Mouse (Mus musculus): ENCODE measurements around the gene Lrrk1. TPM values are rescaled to one million over a fixed set of nuclear protein-coding genes. Genes with fewer than 3 reads are reported as not detected.

Lrrk1 gene
- polyA plus RNA-seq, 1 experiment from 2014 or later: 2.7 TPM

DNA sequence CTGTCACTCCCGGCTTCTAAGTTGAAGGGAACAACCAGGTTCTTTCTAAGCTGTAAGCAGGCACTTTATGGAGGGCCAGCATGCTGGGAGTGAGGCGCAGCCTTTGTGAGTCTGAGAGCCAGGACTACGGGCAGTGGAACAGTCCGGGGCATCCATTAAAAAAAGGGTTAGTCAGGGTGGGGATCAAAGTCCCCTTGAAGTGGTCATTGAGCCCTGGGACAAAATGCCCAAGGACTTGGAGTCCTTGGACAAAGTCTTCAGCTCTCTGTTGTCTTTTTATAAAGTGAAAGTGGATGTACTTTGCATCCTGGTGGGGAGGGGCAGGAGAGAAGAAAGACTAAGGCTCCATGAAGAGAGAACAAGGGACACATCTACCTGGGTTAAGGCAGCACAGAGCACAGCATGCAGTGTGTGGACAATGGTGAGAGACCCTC lies 168.3 kb downstream of the Lrrk1 start:
- WGBS: 67% methylated on average over 4 of the region's 4 CpGs
- no peak overlapping the region for H3K9ac ChIP-seq (replicated peaks; ENCODE audit: low read depth, low read length)
- H3K4me3 ChIP-seq (replicated peaks; ENCODE audit: low read length): no peak overlapping the region
- no peak overlapping the region for H3K27ac ChIP-seq (ENCODE audit: low read length)
- H3K4me2 ChIP-seq (ENCODE audit: low read length): no peak overlapping the region
- no peaks in the 10 kb centered on the region for H3K27me3 ChIP-seq (replicated peaks; ENCODE audit: control insufficient read depth, insufficient read depth, low read length)
- no peaks in the 10 kb centered on the region for H3K9me3 ChIP-seq (ENCODE audit: control insufficient read depth, low read length)
- no peak for ATAC-seq
- no peaks in the 10 kb centered on the region for H3K36me3 ChIP-seq (ENCODE audit: control insufficient read depth, insufficient read depth)
- peaks cover 8% of the 10 kb centered on the region; the same call in 1 of the 2 replicates for H3K4me1 ChIP-seq (replicated peaks; ENCODE audit: control insufficient read depth, insufficient read depth, low read length)

DNA sequence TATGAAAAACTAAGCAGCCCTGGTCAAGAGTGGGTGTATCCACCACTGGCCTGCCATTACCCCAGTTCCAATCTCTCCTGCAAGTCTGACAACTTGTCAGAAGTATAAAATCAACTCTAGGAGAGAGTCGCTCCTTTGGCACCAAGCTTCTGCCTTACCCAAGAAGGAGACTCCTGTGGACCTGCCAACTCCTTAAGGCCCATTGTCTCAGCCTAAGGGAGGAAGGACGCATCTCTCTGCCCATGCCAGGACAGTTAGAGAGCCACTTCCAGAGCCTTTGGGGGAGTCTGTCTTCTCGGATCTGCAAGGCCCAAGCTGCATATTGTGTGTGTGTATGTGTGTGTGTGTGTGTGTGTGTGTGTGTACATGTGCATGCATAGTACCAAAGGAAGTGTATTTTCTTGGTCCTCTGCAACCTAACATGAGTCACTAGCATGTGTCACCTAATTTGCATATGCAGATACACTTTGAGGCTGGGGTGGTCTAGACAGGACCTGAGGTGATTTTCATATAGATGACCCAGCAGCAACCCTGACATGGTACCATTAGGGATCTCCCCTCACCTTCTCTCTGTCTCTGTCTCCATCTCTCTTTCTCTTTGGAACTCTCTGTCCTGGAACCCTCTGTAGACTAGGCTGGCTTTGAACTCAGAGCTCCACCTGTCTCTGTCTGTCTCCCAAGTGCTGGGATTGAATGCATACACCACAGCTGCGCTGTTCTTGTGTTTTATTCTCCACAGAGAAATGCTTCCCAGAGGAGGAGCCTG lies 168.9 kb downstream of the Lrrk1 start:
- H3K9ac ChIP-seq (replicated peaks; ENCODE audit: low read depth, low read length): no peak overlapping the region
- H3K9me3 ChIP-seq (ENCODE audit: control insufficient read depth, low read length): no peaks in the 10 kb centered on the region
- H3K27me3 ChIP-seq (replicated peaks; ENCODE audit: control insufficient read depth, insufficient read depth, low read length): no peaks in the 10 kb centered on the region
- H3K36me3 ChIP-seq (ENCODE audit: control insufficient read depth, insufficient read depth): no peaks in the 10 kb centered on the region
- H3K4me2 ChIP-seq (ENCODE audit: low read length): no peak overlapping the region
- no peak overlapping the region for H3K27ac ChIP-seq (ENCODE audit: low read length)
- H3K4me1 ChIP-seq (replicated peaks; ENCODE audit: control insufficient read depth, insufficient read depth, low read length): peaks cover 8% of the 10 kb centered on the region; the same call in 1 of the 2 replicates
- no peak for ATAC-seq
- H3K4me3 ChIP-seq (replicated peaks; ENCODE audit: low read length): no peak overlapping the region
- 75% methylated on average over 4 of the region's 4 CpGs for WGBS

DNA sequence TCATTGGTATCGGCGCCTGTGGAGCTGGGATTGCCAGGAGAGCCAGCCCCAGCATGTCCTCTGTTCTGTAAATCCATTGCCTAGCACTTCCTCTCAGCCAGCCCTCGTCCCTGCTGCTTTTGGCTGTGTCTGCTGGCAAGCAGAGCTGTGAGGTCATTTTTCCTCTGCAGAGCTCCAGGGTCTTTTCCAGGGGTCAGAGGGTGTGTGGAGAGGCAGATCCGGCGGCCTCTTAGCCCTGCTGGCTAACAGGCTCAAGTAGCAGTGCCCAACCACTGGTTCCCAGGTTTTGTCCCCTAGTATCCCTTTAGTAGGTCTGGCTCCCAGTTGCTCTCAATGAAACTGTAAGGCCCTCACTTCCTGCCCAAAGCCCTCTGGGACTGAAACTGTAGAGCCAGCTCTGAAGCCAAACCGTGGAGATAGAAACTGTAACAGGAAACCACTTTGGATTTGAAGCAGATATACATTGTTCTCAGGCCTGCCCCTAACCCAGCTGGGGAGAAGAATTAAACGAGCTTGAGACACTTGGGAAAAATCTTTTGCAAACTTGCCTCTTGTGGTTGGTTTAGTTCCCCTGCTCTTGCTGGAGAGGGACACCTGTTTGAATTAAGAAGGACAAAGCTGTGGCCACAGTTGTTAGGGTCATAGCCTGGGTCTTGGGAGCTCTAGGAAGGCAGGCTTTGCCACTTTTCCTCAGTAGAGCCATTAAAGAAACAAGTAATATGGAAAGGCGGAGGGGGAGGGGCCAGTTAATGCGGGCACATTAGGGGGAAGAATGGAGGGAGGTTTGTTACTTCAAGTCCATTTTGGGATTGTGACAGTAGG lies 169.7 kb downstream of the Lrrk1 start:
- H3K4me1 ChIP-seq (replicated peaks; ENCODE audit: control insufficient read depth, insufficient read depth, low read length): peaks cover 8% of the 10 kb centered on the region; the same call in 1 of the 2 replicates
- H3K4me3 ChIP-seq (replicated peaks; ENCODE audit: low read length): no peak overlapping the region
- no peaks in the 10 kb centered on the region for H3K9me3 ChIP-seq (ENCODE audit: control insufficient read depth, low read length)
- 27% methylated on average over 9 of the region's 9 CpGs for WGBS
- H3K36me3 ChIP-seq (ENCODE audit: control insufficient read depth, insufficient read depth): no peaks in the 10 kb centered on the region
- ATAC-seq: peak; percentile 45; the same call in 1 of the 2 replicates
- no peaks in the 10 kb centered on the region for H3K27me3 ChIP-seq (replicated peaks; ENCODE audit: control insufficient read depth, insufficient read depth, low read length)
- no peak overlapping the region for H3K9ac ChIP-seq (replicated peaks; ENCODE audit: low read depth, low read length)
- H3K27ac ChIP-seq (ENCODE audit: low read length): no peak overlapping the region
- no peak overlapping the region for H3K4me2 ChIP-seq (ENCODE audit: low read length)

DNA sequence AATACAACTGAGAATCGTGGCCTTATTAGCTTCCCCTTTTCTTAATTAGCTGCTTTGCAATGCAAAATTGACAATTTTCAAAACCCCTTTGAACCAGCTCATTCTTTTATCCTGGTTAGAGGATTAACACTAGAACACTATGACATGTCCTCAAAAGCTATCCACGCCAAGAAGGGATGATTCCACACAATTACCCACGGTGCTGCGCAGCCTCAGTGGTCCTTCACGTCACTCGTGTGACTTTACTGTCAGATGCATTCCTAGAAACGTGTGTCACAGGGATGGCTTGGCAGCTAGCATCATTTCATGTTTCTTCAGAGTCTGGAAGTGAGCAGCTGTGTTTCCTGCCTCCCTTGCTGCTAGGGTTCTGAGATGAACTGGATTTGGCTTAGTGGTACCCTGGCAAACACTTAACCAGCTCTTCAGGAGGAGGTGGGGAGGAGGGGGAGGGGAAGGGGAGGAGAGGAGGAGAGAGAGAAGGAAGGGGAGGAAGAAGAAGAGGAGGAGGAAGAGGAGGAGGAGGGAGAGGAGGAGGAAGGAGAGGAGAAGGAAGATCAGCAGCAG lies 170.5 kb downstream of the Lrrk1 start:
- ATAC-seq: no peak

DNA sequence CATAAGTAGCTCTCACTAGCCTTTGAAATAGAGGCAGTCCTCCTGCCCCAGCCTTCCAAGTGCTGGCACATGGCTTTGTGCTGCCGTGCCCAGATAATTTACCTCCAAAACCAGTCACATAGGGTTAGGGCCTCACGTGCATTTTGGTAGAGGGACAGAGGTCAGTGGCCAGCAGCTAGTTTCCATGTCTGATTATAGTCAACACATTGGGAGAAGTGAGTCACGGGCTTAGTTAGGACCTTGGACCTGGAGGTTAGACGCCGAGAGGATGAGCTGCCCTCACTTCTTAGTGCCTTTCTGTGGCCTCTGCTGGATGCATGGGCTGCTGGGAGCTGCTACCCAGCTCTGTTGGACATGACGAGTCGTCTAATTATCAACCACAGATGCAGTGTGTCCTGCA lies 171.1 kb downstream of the Lrrk1 start:
- Histone ChIP-seq H3K27me3 (replicated peaks; ENCODE audit: control insufficient read depth, insufficient read depth, low read length) (no peaks in the 10 kb centered on the region), H3K4me2 (ENCODE audit: low read length) (no peak overlapping the region), H3K4me3 (replicated peaks; ENCODE audit: low read length) (no peak overlapping the region), H3K9ac (replicated peaks; ENCODE audit: low read depth, low read length) (no peak overlapping the region), H3K4me1 (replicated peaks; ENCODE audit: control insufficient read depth, insufficient read depth, low read length) (peaks cover 8% of the 10 kb centered on the region; the same call in 1 of the 2 replicates), H3K36me3 (ENCODE audit: control insufficient read depth, insufficient read depth) (no peaks in the 10 kb centered on the region), H3K9me3 (ENCODE audit: control insufficient read depth, low read length) (no peaks in the 10 kb centered on the region), H3K27ac (ENCODE audit: low read length) (no peak overlapping the region)
- ATAC-seq: no peak
- 66% methylated on average over 7 of the region's 7 CpGs for WGBS

More for the DNA sequence above, 170.5 kb downstream of the Lrrk1 start:
- Histone ChIP-seq H3K36me3 (ENCODE audit: control insufficient read depth, insufficient read depth) (no peaks in the 10 kb centered on the region), H3K4me2 (ENCODE audit: low read length) (no peak overlapping the region), H3K27me3 (replicated peaks; ENCODE audit: control insufficient read depth, insufficient read depth, low read length) (no peaks in the 10 kb centered on the region), H3K27ac (ENCODE audit: low read length) (no peak overlapping the region), H3K9ac (replicated peaks; ENCODE audit: low read depth, low read length) (no peak overlapping the region), H3K4me1 (replicated peaks; ENCODE audit: control insufficient read depth, insufficient read depth, low read length) (peaks cover 8% of the 10 kb centered on the region; the same call in 1 of the 2 replicates), H3K9me3 (ENCODE audit: control insufficient read depth, low read length) (no peaks in the 10 kb centered on the region), H3K4me3 (replicated peaks; ENCODE audit: low read length) (no peak overlapping the region)
- 13% methylated on average over 7 of the region's 7 CpGs for WGBS

DNA sequence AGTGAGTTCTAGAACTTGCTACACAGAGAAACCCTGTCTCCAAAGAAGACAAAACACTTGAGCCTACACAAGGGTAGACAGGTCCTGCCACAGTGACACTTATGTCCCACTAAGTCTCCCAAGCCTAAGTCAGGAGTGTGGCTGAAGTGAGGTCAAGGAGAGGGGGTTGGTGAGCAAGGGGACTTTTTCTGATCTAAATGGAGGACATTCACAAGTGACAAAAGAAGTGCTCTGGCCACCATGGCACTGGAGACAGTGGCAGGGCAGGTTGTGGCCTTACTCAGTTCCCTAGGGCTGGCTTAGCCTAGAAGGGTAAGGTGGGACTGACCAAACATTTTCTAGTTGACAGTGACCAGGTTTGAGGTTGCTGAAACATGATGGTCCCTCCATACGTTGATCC lies 172.2 kb downstream of the Lrrk1 start:
- Histone ChIP-seq H3K27me3 (replicated peaks; ENCODE audit: control insufficient read depth, insufficient read depth, low read length) (no peaks in the 10 kb centered on the region), H3K27ac (ENCODE audit: low read length) (no peak overlapping the region), H3K9ac (replicated peaks; ENCODE audit: low read depth, low read length) (no peak overlapping the region), H3K4me3 (replicated peaks; ENCODE audit: low read length) (no peak overlapping the region), H3K4me2 (ENCODE audit: low read length) (no peak overlapping the region), H3K36me3 (ENCODE audit: control insufficient read depth, insufficient read depth) (no peaks in the 10 kb centered on the region), H3K9me3 (ENCODE audit: control insufficient read depth, low read length) (no peaks in the 10 kb centered on the region), H3K4me1 (replicated peaks; ENCODE audit: control insufficient read depth, insufficient read depth, low read length) (peaks cover 8% of the 10 kb centered on the region; the same call in 1 of the 2 replicates)
- ATAC-seq: no peak
- 89% methylated on average over 1 of the region's 1 CpGs for WGBS

DNA sequence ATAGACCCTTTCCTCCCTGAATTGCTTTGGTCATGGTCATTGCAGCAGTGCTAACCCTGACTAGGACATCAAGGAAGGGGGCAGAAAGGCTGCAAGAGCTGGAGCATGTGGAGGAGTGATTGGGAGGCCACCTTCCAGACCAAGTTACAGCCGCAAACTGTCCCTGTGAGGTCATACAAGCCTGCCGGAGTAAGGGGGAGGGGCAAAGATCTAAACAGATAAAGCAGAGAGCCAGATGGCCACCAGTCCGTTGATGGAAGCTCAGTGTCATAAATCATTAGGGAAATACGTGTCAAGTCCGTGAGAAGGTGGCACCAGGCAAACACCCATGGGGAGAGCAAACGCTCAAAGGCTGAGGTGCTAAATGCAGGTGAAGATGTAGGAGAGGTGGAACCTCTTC lies 173.7 kb downstream of the Lrrk1 start:
- H3K27me3 ChIP-seq (replicated peaks; ENCODE audit: control insufficient read depth, insufficient read depth, low read length): no peaks in the 10 kb centered on the region
- no peaks in the 10 kb centered on the region for H3K36me3 ChIP-seq (ENCODE audit: control insufficient read depth, insufficient read depth)
- no peak overlapping the region for H3K27ac ChIP-seq (ENCODE audit: low read length)
- no peak overlapping the region for H3K9ac ChIP-seq (replicated peaks; ENCODE audit: low read depth, low read length)
- ATAC-seq: no peak
- H3K9me3 ChIP-seq (ENCODE audit: control insufficient read depth, low read length): no peaks in the 10 kb centered on the region
- no peak overlapping the region for H3K4me3 ChIP-seq (replicated peaks; ENCODE audit: low read length)
- peaks cover 8% of the 10 kb centered on the region; the same call in 1 of the 2 replicates for H3K4me1 ChIP-seq (replicated peaks; ENCODE audit: control insufficient read depth, insufficient read depth, low read length)
- 93% methylated on average over 6 of the region's 6 CpGs for WGBS
- H3K4me2 ChIP-seq (ENCODE audit: low read length): no peak overlapping the region

DNA sequence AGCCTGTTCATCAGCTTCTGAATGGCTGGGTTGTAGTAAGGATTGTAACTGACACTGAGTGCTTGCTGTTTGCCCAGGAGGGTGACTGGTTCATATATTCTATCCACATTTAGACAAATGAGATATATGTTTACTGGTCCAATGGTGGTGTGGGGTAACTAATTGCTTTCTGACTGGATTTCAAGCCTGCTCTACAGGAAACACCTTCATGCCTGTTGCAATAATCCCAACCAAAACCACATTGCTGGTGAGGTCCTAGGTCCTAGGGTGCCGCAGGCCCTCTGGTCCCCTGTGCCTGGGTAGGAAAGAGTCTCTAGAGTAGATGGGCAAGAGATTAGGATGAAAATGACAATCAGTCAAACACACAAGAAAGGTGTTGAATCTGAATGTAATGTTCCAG lies 175.3 kb downstream of the Lrrk1 start:
- H3K36me3 ChIP-seq (ENCODE audit: control insufficient read depth, insufficient read depth): no peaks in the 10 kb centered on the region
- no peak overlapping the region for H3K9ac ChIP-seq (replicated peaks; ENCODE audit: low read depth, low read length)
- 81% methylated on average over 1 of the region's 1 CpGs for WGBS
- peaks cover 4% of the 10 kb centered on the region; the same call in 1 of the 2 replicates for H3K4me1 ChIP-seq (replicated peaks; ENCODE audit: control insufficient read depth, insufficient read depth, low read length)
- no peaks in the 10 kb centered on the region for H3K27me3 ChIP-seq (replicated peaks; ENCODE audit: control insufficient read depth, insufficient read depth, low read length)
- H3K9me3 ChIP-seq (ENCODE audit: control insufficient read depth, low read length): no peaks in the 10 kb centered on the region
- no peak for ATAC-seq
- no peak overlapping the region for H3K4me3 ChIP-seq (replicated peaks; ENCODE audit: low read length)
- no peak overlapping the region for H3K27ac ChIP-seq (ENCODE audit: low read length)
- H3K4me2 ChIP-seq (ENCODE audit: low read length): no peak overlapping the region

DNA sequence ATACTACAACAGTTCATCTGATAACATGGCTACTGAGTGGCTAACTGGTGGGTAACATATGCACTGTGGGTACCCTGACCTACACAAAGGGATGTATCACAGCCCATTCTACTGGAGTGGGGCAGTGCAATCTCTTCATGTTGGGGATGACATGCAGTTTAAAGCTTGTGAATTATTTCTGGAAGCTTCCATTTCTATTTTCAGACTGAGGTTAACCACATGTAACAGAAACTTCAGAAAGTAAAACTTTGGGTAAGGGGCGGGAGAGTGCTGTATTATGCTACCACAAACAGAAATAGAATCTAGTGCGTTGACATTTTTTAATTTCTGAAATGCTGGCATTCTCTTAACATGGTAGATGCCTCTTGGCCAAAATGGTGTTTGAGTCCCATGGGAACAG lies 178.2 kb downstream of the Lrrk1 start:
- no peak for ATAC-seq
- no peak overlapping the region for H3K4me3 ChIP-seq (replicated peaks; ENCODE audit: low read length)
- H3K27ac ChIP-seq (ENCODE audit: low read length): no peak overlapping the region
- H3K36me3 ChIP-seq (ENCODE audit: control insufficient read depth, insufficient read depth): no peaks in the 10 kb centered on the region
- no peak overlapping the region for H3K4me2 ChIP-seq (ENCODE audit: low read length)
- H3K9ac ChIP-seq (replicated peaks; ENCODE audit: low read depth, low read length): no peak overlapping the region
- no peaks in the 10 kb centered on the region for H3K4me1 ChIP-seq (replicated peaks; ENCODE audit: control insufficient read depth, insufficient read depth, low read length)
- 86% methylated on average over 2 of the region's 2 CpGs for WGBS
- H3K9me3 ChIP-seq (ENCODE audit: control insufficient read depth, low read length): 0 out of 2 replicates have a peak, but pooled peaks cover 2% of the 10 kb centered on the region
- H3K27me3 ChIP-seq (replicated peaks; ENCODE audit: control insufficient read depth, insufficient read depth, low read length): no peaks in the 10 kb centered on the region

Measured in forebrain, embryonic 16.5 days (tissue).